Mouse (Mus musculus) liver, embryonic 14.5 days (tissue): ENCODE measurements at regions not wholly inside any gene's neighbourhood (a gene's known extent, or its start where the extent isn't known, plus 50 kb on each side); places are given as distances from the start of the nearest gene placed in this dataset.

Source experiments
- ATAC-seq: fragments of 200-750 bp; cut with Nextera tagmentation; 2 replicates; pipeline ENCODE4 v1.8.0; 2017; ENCODE audit warnings: moderate number of reproducible peaks, mild to moderate bottlenecking, moderate library complexity; ENCODE audit not compliant: insufficient read depth
- DNase-seq, 3 experiments: peaks; one replicate each; pipeline ENCODE4 v3.0.0-alpha.2; 2012 to 2013; ENCODE audit warnings: low read depth in 3 of 3, low spot score in 3 of 3
- H3K27ac ChIP-seq: fragments of 300-500 bp; sonication (generic); 2 replicates; pipeline ENCODE4 v1.5.1; 2014; ENCODE audit warnings: moderate library complexity, mild to moderate bottlenecking, control low read depth, inconsistent platforms
- H3K27me3 ChIP-seq: fragments of 300-500 bp; sonication (generic); 2 replicates; pipeline ENCODE4 v1.6.1; 2014; ENCODE audit warnings: mild to moderate bottlenecking, low read length, moderate library complexity; ENCODE audit not compliant: control insufficient read depth, insufficient read depth
- H3K36me3 ChIP-seq: fragments of 300-500 bp; sonication (generic); replicated peaks from 2 replicates; pipeline ENCODE4 v1.6.1; 2014; ENCODE audit warnings: low read depth; ENCODE audit not compliant: control insufficient read depth, insufficient read depth
- H3K4me1 ChIP-seq, 2 experiments: fragments of 200-500 bp in 1 of 2; fragments of 300-500 bp in 1 of 2; sonication (generic) in 1 of 2; replicated peaks; 2 replicates each; pipeline ENCODE4 v1.6.1; 2012 to 2014; ENCODE audit warnings: antibody characterized with exemption in 1 of 2, inconsistent platforms in 1 of 2, low read length in 1 of 2; ENCODE audit not compliant: control insufficient read depth in 2 of 2, insufficient read depth in 2 of 2
- H3K4me2 ChIP-seq: fragments of 300-500 bp; sonication (generic); 2 replicates; pipeline ENCODE4 v1.6.1; 2014; ENCODE audit warnings: low read depth, mild to moderate bottlenecking, control low read depth, moderate library complexity
- H3K4me3 ChIP-seq, 2 experiments: fragments of 200-500 bp in 1 of 2; fragments of 300-500 bp in 1 of 2; sonication (generic) in 1 of 2; 2 replicates each; pipeline ENCODE4 v1.5.1; 2012 to 2014; ENCODE audit warnings: low read depth in 2 of 2, low read length in 2 of 2, mild to moderate bottlenecking in 2 of 2, control low read depth in 1 of 2, inconsistent platforms in 1 of 2, moderate library complexity in 1 of 2; ENCODE audit not compliant: insufficient read depth in 1 of 2
- H3K9ac ChIP-seq: fragments of 300-500 bp; sonication (generic); replicated peaks from 2 replicates; pipeline ENCODE4 v1.6.1; 2014; ENCODE audit warnings: mild to moderate bottlenecking, control low read depth, moderate library complexity
- H3K9me3 ChIP-seq: fragments of 300-500 bp; sonication (generic); 2 replicates; pipeline ENCODE4 v1.6.1; 2016; ENCODE audit warnings: low read length, mixed read lengths; ENCODE audit not compliant: control insufficient read depth
- CTCF ChIP-seq: IDR thresholded peaks from 2 replicates; pipeline ENCODE4 v1.5.1; 2016; ENCODE audit warnings: antibody characterized with exemption, low read depth, control low read depth
- EP300 ChIP-seq: IDR thresholded peaks from 2 replicates; pipeline ENCODE4 v1.6.1; 2016; ENCODE audit warnings: antibody characterized with exemption, low read depth
- WGBS: fragments of 180-500 bp; shearing (Covaris S2); extraction: QIAGEN DNeasy Blood & Tissue Kit; methylation state at CpG from one replicate; pipeline ENCODE4 v1.1.7; 2014; ENCODE audit not compliant: insufficient replicate concordance; 5-methylcytosine and 5-hydroxymethylcytosine counted together

DNA sequence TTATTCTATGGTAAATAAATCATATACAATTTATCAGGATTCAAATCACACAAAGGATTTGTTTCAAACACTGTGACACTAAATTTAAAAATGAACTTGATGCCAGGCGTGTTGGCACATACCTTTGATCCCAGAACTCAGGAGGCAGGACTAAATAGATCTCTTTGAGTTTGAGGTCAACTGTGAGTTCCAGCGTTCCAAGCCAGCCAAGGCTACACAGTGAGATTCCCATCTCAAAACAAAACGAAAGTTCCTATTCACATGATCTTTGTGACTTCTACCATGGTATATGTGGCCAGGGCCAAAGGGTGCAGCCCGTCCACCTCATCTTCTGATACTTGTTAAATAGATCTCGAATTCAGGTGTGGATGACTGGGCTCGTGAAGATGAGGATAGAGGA lies 216.9 kb upstream of the Dio3 start:
- no peaks in the 10 kb centered on the region for H3K4me1 ChIP-seq
- H3K4me3 ChIP-seq = no peak overlapping the region
- ATAC-seq = no peak
- H3K9me3 ChIP-seq = no peaks in the 10 kb centered on the region
- H3K4me2 ChIP-seq = no peak overlapping the region
- H3K9ac ChIP-seq = no peak overlapping the region
- H3K27ac ChIP-seq = no peak overlapping the region
- no peak for DNase-seq
- TF ChIP-seq EP300 (no peak), CTCF (no peak)
- H3K36me3 ChIP-seq = no peaks in the 10 kb centered on the region
- 54% methylated on average over 6 of the region's 6 CpGs for WGBS
- no peaks in the 10 kb centered on the region for H3K27me3 ChIP-seq

DNA sequence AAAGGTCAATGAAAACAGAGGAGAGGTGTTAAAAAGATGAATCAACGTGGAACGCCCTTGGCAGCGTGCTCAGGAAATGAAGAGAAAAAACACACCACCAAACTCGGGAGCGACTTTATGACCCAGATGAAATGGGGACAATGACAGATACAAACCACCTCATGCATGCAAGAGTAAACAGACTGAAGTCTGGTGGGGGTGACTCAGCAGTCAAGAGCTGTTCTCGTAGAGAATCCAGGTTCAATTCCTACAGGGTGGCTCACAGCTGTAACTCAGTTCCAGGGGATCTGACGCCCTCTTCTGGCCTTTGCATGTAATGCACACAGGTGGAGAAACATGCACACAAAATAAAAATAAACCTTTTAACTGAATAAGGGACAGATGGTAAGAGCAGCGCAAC lies 215.9 kb upstream of the Dio3 start:
- TF ChIP-seq EP300 (no peak), CTCF (0 out of 2 replicates have a peak, but pooled peaks have one; percentile 9)
- H3K27me3 ChIP-seq = no peaks in the 10 kb centered on the region
- H3K36me3 ChIP-seq = no peaks in the 10 kb centered on the region
- ATAC-seq (no peak), DNase-seq (no peak)
- 48% methylated on average over 8 of the region's 8 CpGs for whole genome bisulfite sequencing
- no peak overlapping the region for H3K27ac ChIP-seq
- no peaks in the 10 kb centered on the region for H3K4me1 ChIP-seq
- H3K9me3 ChIP-seq = no peaks in the 10 kb centered on the region
- no peak overlapping the region for H3K4me2 ChIP-seq
- H3K9ac ChIP-seq = no peak overlapping the region
- H3K4me3 ChIP-seq = no peak overlapping the region

DNA sequence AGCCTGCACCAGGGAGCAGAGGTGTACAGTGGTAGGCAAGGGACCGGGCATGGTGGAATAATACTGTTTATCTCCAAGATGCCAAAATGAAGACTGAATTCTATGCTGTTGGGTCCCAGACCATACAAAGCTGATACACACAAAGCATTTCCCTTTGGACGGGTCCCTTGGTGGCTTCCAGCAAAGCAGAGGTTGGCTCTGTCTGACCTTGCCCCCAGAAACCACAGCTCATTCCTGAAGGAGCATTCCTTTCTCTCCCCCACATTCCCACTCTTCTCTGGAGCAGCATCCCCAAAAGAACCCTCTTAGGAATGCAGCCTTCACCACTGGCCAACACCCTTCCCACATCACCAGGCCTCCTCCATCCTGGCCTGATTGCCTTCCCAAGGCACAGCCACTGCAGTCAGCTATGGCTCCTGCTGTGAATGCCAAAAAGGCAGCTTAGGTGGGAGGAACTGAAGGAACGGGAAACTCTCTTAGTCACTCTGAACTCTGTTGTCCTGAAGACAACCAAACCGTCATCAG lies 212.4 kb upstream of the Dio3 start:
- no peak overlapping the region for H3K9ac ChIP-seq
- H3K4me2 ChIP-seq = no peak overlapping the region
- H3K27ac ChIP-seq = no peak overlapping the region
- WGBS = 55% methylated on average over 4 of the region's 4 CpGs
- no peaks in the 10 kb centered on the region for H3K4me1 ChIP-seq
- H3K27me3 ChIP-seq = no peaks in the 10 kb centered on the region
- H3K4me3 ChIP-seq = no peak overlapping the region
- TF ChIP-seq EP300 (no peak), CTCF (no peak)
- DNase-seq (no peak), ATAC-seq (no peak)
- H3K9me3 ChIP-seq = peaks cover 3% of the 10 kb centered on the region
- no peaks in the 10 kb centered on the region for H3K36me3 ChIP-seq

DNA sequence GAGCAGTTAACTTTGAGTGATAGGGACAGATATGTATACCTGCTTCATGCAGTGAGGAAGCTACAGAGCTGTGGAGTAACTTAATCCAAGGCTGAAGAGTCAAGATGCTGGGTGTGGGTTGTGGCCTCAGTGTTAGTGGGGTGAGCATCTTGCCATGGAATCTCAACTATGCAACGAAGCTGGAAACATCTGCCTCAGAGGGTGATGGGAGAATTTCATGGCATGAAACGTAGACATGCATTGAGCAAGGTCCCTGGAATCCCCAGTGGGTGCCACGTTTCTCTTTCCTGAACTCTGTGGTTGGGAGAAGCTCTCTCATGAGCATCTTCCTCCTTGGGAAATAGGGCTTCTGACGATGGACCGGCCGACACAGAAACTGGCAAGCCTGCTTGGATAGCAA lies 208.4 kb upstream of the Dio3 start:
- no peak overlapping the region for H3K9ac ChIP-seq
- H3K27me3 ChIP-seq = no peaks in the 10 kb centered on the region
- no peak overlapping the region for H3K27ac ChIP-seq
- no peaks in the 10 kb centered on the region for H3K4me1 ChIP-seq
- 61% methylated on average over 6 of the region's 6 CpGs for WGBS
- ATAC-seq = no peak
- peaks cover 3% of the 10 kb centered on the region for H3K9me3 ChIP-seq
- no peak overlapping the region for H3K4me3 ChIP-seq
- no peak overlapping the region for H3K4me2 ChIP-seq
- no peak for DNase-seq
- no peaks in the 10 kb centered on the region for H3K36me3 ChIP-seq
- TF ChIP-seq EP300 (no peak), CTCF (no peak)

DNA sequence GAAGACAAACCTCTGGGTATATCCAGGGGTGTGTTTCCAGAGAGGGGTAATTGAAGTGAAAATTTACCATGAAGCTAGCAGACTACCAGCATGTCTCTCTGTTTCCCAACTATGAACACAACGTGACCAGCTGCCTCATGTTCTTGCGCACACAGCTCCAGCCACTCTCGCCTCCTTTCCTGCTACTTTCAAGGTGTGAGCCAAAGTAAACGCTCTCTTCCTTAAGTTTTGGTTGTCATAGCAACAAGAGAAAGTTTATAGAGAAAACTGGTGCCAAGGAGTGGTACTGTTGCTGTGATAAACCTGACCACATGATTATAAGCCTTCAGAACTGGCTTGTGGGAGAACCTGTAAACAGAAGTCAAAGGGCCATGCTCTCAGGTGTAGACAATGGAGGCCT lies 207.0 kb upstream of the Dio3 start:
- Histone ChIP-seq H3K4me3 (no peak overlapping the region), H3K9me3 (peaks cover 3% of the 10 kb centered on the region), H3K4me1 (no peaks in the 10 kb centered on the region), H3K36me3 (no peaks in the 10 kb centered on the region), H3K4me2 (no peak overlapping the region), H3K27me3 (no peaks in the 10 kb centered on the region), H3K27ac (no peak overlapping the region), H3K9ac (no peak overlapping the region)
- DNase-seq = no peak
- whole genome bisulfite sequencing = 45% methylated on average over 4 of the region's 4 CpGs
- TF ChIP-seq EP300 = no peak
- TF ChIP-seq CTCF = no peak
- ATAC-seq = no peak
